Mouse (Mus musculus): Measurements from ENCODE around the gene Gm9964. TPM values are rescaled to one million over a fixed set of nuclear protein-coding genes. Genes with fewer than 3 reads are reported as not detected.

The Gm9964 gene
- 0.38 TPM in 1 of 2 replicates, not detected in the other for polyA plus RNA-seq (2016; fragmentation: Nextera tagmentation; extraction: Ambion mirVana)

DNA sequence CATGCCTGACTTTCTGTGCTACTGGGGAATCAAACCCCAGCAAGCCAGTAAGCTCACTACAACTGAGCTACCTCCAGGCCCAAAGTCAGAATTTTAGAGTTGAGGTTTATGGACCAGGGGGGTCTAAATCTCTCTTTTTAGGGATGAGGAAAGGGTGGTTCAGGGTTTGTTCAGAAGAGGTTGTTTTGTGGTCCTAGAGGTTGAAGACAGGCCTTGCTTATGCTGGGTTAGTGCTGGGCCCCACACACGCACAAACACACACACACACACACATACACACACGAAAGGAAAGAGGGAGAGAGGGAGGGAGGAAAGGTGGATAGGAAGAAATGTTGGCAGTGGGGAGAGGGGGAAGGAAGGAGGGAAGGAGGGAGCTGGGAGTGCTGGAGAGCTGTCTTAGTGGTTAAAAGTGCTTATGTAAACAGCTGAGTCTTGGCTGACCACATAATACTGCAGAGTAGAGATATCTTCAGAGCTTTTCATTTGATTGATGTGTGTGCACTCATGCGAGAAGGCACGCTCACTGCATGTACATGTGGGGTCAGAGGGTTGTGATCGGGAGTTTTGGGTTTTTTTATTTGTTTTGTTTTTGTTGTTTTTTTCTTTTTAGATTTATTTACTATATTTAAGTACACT lies at the start of gene Gm9964:
TSS of gene Gm9964 (minus strand) at position 51 of the 636 bp plus-strand sequence.
- H3K9me3 ChIP-seq = no peaks in the 10 kb centered on the region
- no peak within 1 kb of the TSS for H3K27ac ChIP-seq
- no peaks in the 10 kb centered on the region for H3K4me1 ChIP-seq
- H3K36me3 ChIP-seq = no peaks in the 10 kb centered on the region
- ATAC-seq (ENCODE audit: low FRiP score, low read depth) = no peak
- WGBS = 80% methylated on average over 5 of the region's 5 CpGs
- H3K9ac ChIP-seq = no peak within 1 kb of the TSS
- no peak within 1 kb of the TSS for H3K4me3 ChIP-seq
- no peaks in the 10 kb centered on the region for H3K27me3 ChIP-seq (replicated peaks)
- H3K4me2 ChIP-seq (replicated peaks) = no peak within 1 kb of the TSS

- Histone ChIP-seq H3K4me2 (replicated peaks) (peak overlapping the region; percentile 88), H3K27ac (peak overlapping the region; percentile 81), H3K9ac (peak overlapping the region; percentile 99), H3K9me3 (no peaks in the 10 kb centered on the region), H3K27me3 (replicated peaks) (0 out of 2 replicates have a peak, but pooled peaks cover 7% of the 10 kb centered on the region), H3K4me1 (peaks cover 11% of the 10 kb centered on the region), H3K4me3 (peak overlapping the region; percentile 99), H3K36me3 (peaks cover 6% of the 10 kb centered on the region; the same call in 1 of the 2 replicates)
- peak; percentile 79 for ATAC-seq (ENCODE audit: low FRiP score, low read depth)
- under 1% methylated on average over 49 of the region's 63 CpGs for WGBS
These were observed 43.4 kb upstream of the Gm9964 start for GRCm38 (mm10) chr11:79339808-79340781.

GRCm38 (mm10) chr11:79339234-79339807 lies 42.6 kb upstream of the Gm9964 start, which contains the start of gene Nf1:
Nf1 (plus strand) TSS chr11:79339693.
- Histone ChIP-seq H3K9ac (peak within 1 kb of the TSS; percentile 99), H3K4me2 (replicated peaks) (peak within 1 kb of the TSS; percentile 88), H3K27ac (peak within 1 kb of the TSS; percentile 81), H3K4me1 (peaks cover 11% of the 10 kb centered on the region), H3K27me3 (replicated peaks) (0 out of 2 replicates have a peak, but pooled peaks cover 7% of the 10 kb centered on the region), H3K36me3 (peaks cover 6% of the 10 kb centered on the region; the same call in 1 of the 2 replicates), H3K4me3 (peak within 1 kb of the TSS; percentile 99), H3K9me3 (no peaks in the 10 kb centered on the region)
- peak; percentile 96 for ATAC-seq (ENCODE audit: low FRiP score, low read depth)
- WGBS = under 1% methylated on average over 47 of the region's 49 CpGs

DNA sequence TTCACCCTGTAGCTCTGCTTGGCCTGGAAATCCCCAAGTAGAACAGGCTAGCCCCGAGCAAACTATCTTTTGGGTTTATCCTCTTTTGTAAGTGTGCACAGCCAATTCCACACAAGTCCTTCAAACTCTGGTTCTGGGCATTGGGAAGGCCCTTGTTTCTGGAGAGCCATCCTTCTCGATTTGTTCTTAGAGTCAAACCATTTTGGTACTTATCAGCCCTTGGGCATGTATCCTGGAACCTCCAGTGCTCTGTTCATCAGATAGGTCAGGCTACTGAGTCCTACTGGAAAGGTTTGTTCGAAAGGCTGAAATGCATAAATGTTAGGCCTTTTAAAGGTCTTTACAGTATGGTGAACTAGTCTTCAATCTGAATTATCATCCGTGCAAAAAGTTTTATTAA lies 41.9 kb upstream of the Gm9964 start:
- peak overlapping the region; percentile 88 for H3K4me2 ChIP-seq (replicated peaks)
- ATAC-seq (ENCODE audit: low FRiP score, low read depth) = no peak
- 56% methylated on average over 4 of the region's 4 CpGs for WGBS
- H3K27ac ChIP-seq = no peak overlapping the region
- H3K9me3 ChIP-seq = no peaks in the 10 kb centered on the region
- peaks cover 11% of the 10 kb centered on the region for H3K4me1 ChIP-seq
- no peaks in the 10 kb centered on the region for H3K36me3 ChIP-seq
- 0 out of 2 replicates have a peak, but pooled peaks cover 7% of the 10 kb centered on the region for H3K27me3 ChIP-seq (replicated peaks)
- peak overlapping the region; percentile 99; the same call in 1 of the 2 replicates for H3K4me3 ChIP-seq
- no peak overlapping the region for H3K9ac ChIP-seq

- Histone ChIP-seq H3K4me3 (no peak overlapping the region), H3K4me1 (peaks cover 11% of the 10 kb centered on the region), H3K4me2 (replicated peaks) (no peak overlapping the region), H3K27me3 (replicated peaks) (0 out of 2 replicates have a peak, but pooled peaks cover 7% of the 10 kb centered on the region), H3K27ac (no peak overlapping the region), H3K9me3 (no peaks in the 10 kb centered on the region), H3K36me3 (no peaks in the 10 kb centered on the region), H3K9ac (no peak overlapping the region)
- WGBS = 87% methylated on average over 5 of the region's 5 CpGs
- no peak for ATAC-seq (ENCODE audit: low FRiP score, low read depth)
These were observed 40.1 kb upstream of the Gm9964 start for GRCm38 (mm10) chr11:79336722-79337267.

DNA sequence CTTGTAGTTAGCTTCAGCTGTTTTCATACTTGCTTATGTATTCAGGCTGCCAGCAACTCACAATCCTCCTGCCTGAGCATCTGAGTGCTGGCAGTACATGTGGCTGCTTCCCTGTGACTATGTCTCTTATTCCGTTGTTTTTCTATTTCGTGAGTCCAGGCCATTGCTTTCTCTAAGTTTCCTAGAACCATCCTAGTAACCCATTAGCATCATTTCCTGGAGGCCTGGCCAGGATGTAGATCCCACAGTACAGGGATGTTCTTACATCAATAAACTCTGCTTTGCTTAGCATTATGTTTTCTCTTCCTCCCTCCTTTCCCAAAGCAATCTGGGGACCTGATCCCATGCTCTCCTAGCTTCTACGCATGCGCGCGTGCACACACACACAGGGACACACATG lies 38.4 kb upstream of the Gm9964 start:
- Histone ChIP-seq H3K4me1 (no peaks in the 10 kb centered on the region), H3K27me3 (replicated peaks) (0 out of 2 replicates have a peak, but pooled peaks cover 7% of the 10 kb centered on the region), H3K9ac (no peak overlapping the region), H3K4me3 (no peak overlapping the region), H3K4me2 (replicated peaks) (no peak overlapping the region), H3K9me3 (no peaks in the 10 kb centered on the region), H3K36me3 (no peaks in the 10 kb centered on the region), H3K27ac (no peak overlapping the region)
- no peak for ATAC-seq (ENCODE audit: low FRiP score, low read depth)
- 94% methylated on average over 6 of the region's 6 CpGs for WGBS

DNA sequence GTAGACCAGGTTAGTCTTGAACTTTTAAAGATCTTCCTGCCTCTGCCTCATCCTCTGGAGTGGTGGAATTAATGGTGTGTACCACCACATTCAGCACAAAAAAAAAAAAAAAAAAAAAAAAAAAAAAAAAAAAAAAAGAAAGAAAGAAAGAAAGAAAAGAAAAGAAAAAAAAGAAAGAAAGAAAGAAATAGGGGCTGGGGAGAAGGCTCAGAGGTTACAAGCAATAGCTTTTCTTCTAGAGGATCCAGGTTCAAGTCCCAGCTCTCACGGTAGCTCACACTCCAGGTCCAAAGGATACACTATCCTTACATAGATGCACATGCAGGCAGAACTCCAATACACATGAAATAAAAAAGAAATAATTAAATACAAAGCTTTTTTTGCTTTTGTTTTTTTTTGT lies 32.9 kb upstream of the Gm9964 start:
- ATAC-seq (ENCODE audit: low FRiP score, low read depth) = no peak
- no peaks in the 10 kb centered on the region for H3K27me3 ChIP-seq (replicated peaks)
- no peak overlapping the region for H3K9ac ChIP-seq
- no peak overlapping the region for H3K4me2 ChIP-seq (replicated peaks)
- no peak overlapping the region for H3K27ac ChIP-seq
- H3K9me3 ChIP-seq = no peaks in the 10 kb centered on the region
- no peaks in the 10 kb centered on the region for H3K36me3 ChIP-seq
- H3K4me1 ChIP-seq = no peaks in the 10 kb centered on the region
- H3K4me3 ChIP-seq = no peak overlapping the region
- 100% methylated on average over 1 of the region's 1 CpGs for WGBS

DNA sequence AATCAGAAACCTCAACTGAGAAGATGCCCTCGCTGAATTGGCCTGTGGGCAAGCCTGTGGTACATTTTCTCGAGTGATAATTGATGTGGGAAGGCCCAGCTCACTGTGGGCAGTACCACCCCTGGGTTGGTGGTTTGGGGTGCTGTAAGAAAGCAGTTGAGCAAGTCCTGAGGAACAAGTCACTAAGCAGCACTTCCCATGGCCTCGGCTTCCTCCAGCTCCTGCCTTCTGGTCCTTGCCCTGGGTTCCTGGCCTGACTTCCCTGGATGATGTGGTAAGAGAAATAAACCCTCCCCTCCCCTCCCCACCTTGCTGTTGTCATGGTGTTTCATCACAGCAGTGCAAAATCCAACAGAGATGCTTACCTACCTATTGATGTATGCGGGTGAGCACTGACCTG lies 31.4 kb upstream of the Gm9964 start:
- WGBS = 92% methylated on average over 4 of the region's 4 CpGs
- Histone ChIP-seq H3K27me3 (replicated peaks) (no peaks in the 10 kb centered on the region), H3K9ac (no peak overlapping the region), H3K4me2 (replicated peaks) (no peak overlapping the region), H3K27ac (no peak overlapping the region), H3K9me3 (no peaks in the 10 kb centered on the region), H3K4me1 (no peaks in the 10 kb centered on the region), H3K36me3 (no peaks in the 10 kb centered on the region), H3K4me3 (no peak overlapping the region)
- ATAC-seq (ENCODE audit: low FRiP score, low read depth) = no peak

DNA sequence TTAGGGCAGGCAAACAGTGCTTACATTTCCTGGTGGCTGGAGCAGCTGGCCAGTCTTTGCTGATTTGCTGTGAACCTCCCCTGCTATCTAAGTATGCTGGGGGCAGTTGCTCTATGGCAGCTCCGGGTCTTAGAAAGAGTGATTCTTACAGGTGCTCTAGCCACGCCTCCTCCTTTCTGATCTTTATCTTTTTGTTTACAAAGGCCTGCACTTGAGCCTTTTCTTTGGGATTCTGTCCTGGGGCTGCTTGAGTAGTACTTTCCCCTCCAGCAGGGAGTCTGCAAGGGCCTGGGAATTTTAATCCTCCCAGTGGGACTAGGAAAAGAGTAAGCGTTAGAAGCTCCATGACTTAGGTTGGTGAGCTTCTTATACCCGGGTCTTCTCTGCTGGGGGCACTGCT lies 30.4 kb upstream of the Gm9964 start:
- ATAC-seq (ENCODE audit: low FRiP score, low read depth) = no peak
- WGBS = 34% methylated on average over 4 of the region's 4 CpGs
- Histone ChIP-seq H3K9me3 (no peaks in the 10 kb centered on the region), H3K27ac (no peak overlapping the region), H3K9ac (no peak overlapping the region), H3K27me3 (replicated peaks) (no peaks in the 10 kb centered on the region), H3K4me3 (no peak overlapping the region), H3K4me1 (no peaks in the 10 kb centered on the region), H3K36me3 (no peaks in the 10 kb centered on the region), H3K4me2 (replicated peaks) (no peak overlapping the region)

DNA sequence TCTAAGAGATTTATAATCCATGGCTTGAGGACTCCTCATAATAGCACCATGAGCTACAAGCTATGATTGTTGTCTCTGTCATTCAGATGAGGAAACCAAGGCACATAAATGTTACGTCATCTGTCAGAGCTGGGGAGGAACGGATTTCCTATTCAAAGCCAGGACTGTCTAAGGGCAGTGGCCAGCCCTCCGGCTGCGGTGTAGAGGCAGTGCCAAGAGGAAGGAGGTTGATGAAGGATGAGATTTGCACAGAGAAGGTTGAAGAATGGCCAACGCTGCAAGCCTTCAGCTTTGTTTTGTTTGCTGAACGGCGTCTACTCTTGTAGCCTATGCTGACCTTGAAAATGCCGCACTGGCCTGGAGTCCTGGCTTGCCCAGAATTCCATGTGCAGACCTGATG lies 29.0 kb upstream of the Gm9964 start:
- Histone ChIP-seq H3K4me2 (replicated peaks) (no peak overlapping the region), H3K27ac (no peak overlapping the region), H3K36me3 (no peaks in the 10 kb centered on the region), H3K9ac (no peak overlapping the region), H3K9me3 (no peaks in the 10 kb centered on the region), H3K27me3 (replicated peaks) (no peaks in the 10 kb centered on the region), H3K4me3 (no peak overlapping the region), H3K4me1 (no peaks in the 10 kb centered on the region)
- 84% methylated on average over 8 of the region's 8 CpGs for WGBS
- no peak for ATAC-seq (ENCODE audit: low FRiP score, low read depth)

GRCm38 (mm10) chr11:79323985-79324685 lies 27.4 kb upstream of the Gm9964 start:
- no peak overlapping the region for H3K9ac ChIP-seq
- ATAC-seq (ENCODE audit: low FRiP score, low read depth) = no peak
- no peaks in the 10 kb centered on the region for H3K4me1 ChIP-seq
- H3K4me2 ChIP-seq (replicated peaks) = no peak overlapping the region
- H3K27me3 ChIP-seq (replicated peaks) = no peaks in the 10 kb centered on the region
- H3K27ac ChIP-seq = no peak overlapping the region
- H3K4me3 ChIP-seq = no peak overlapping the region
- no peaks in the 10 kb centered on the region for H3K36me3 ChIP-seq
- H3K9me3 ChIP-seq = no peaks in the 10 kb centered on the region
- 73% methylated on average over 12 of the region's 12 CpGs for WGBS

All from neural tube, embryonic 12.5 days (tissue).